Comparison of ENCODE assay signal across 7 mouse cellular contexts in genomic region chr14:57571155-57572133, GRCm38 (mm10). TPM values are rescaled to one million over a fixed set of nuclear protein-coding genes. Genes with fewer than 3 reads are reported as not detected.
DNase-seq lines count a peak whose midpoint lies in the region; ATAC-seq lines count a peak whose summit lies in the region.

TSS of gene Eef1akmt1 (minus strand) at chr14:57571612.

- peak; percentile 98 for ATAC-seq in embryonic facial prominence, embryonic 12.5 days (ENCODE audit: insufficient number of reproducible peaks, insufficient read depth, low FRiP score, low TSS enrichment)
- ATAC-seq in limb, embryonic 11.5 days (ENCODE audit: insufficient number of reproducible peaks, low FRiP score, low TSS enrichment, low read depth): peak; percentile 94
- peak; percentile 99 for ATAC-seq in midbrain, embryonic 14.5 days (ENCODE audit: low FRiP score, low TSS enrichment)

- peak within 1 kb of the TSS; percentile 50 for H3K4me2 ChIP-seq in embryonic facial prominence, embryonic 12.5 days (replicated peaks)
- H3K4me2 ChIP-seq in limb, embryonic 11.5 days (ENCODE audit: low read depth, severe bottlenecking): peak within 1 kb of the TSS; percentile 58
- H3K4me2 ChIP-seq in midbrain, embryonic 14.5 days (ENCODE audit: low read length): peak within 1 kb of the TSS; percentile 65

- DNase-seq in adrenal gland, postnatal 25 days: peak; percentile 98
- peak; percentile 100 for DNase-seq in heart, adult 11 months
- DNase-seq in kidney, adult 18-20 months: peak; percentile 95
- peak; percentile 98 for DNase-seq in limb, embryonic 11.5 days (ENCODE audit: low spot score)
- peak; percentile 98 for DNase-seq in midbrain, embryonic 14.5 days
- peak; percentile 92 to 96 for DNase-seq in spleen, adult 18-20 months

- H3K27ac ChIP-seq in embryonic facial prominence, embryonic 12.5 days: peak within 1 kb of the TSS; percentile 30
- H3K27ac ChIP-seq in limb, embryonic 11.5 days (replicated peaks; ENCODE audit: low read depth, low read length): no peak within 1 kb of the TSS
- peak within 1 kb of the TSS; percentile 47; the same call in 1 of the 2 replicates for H3K27ac ChIP-seq in midbrain, embryonic 14.5 days (replicated peaks; ENCODE audit: low read depth, low read length)

- 9% methylated on average over 35 of the region's 35 CpGs for WGBS in embryonic facial prominence, embryonic 12.5 days
- 10% methylated on average over 35 of the region's 35 CpGs for WGBS in limb, embryonic 11.5 days
- WGBS in midbrain, embryonic 14.5 days: 10% methylated on average over 35 of the region's 35 CpGs

- 0 out of 2 replicates have a peak, but pooled peaks cover 4% of the 10 kb centered on the region for H3K9me3 ChIP-seq in embryonic facial prominence, embryonic 12.5 days
- no peaks in the 10 kb centered on the region for H3K9me3 ChIP-seq in limb, embryonic 11.5 days (ENCODE audit: control insufficient read depth, low read length)
- no peaks in the 10 kb centered on the region for H3K9me3 ChIP-seq in midbrain, embryonic 14.5 days (ENCODE audit: control insufficient read depth, low read length)

- H3K4me3 ChIP-seq in embryonic facial prominence, embryonic 12.5 days: peak within 1 kb of the TSS; percentile 55
- peak within 1 kb of the TSS; percentile 62 for H3K4me3 ChIP-seq in limb, embryonic 11.5 days (ENCODE audit: low read depth, low read length)
- peak within 1 kb of the TSS; percentile 66 for H3K4me3 ChIP-seq in midbrain, embryonic 14.5 days (replicated peaks; ENCODE audit: low read depth, low read length)

- H3K9ac ChIP-seq in embryonic facial prominence, embryonic 12.5 days: peak within 1 kb of the TSS; percentile 53
- H3K9ac ChIP-seq in limb, embryonic 11.5 days (ENCODE audit: low read length): peak within 1 kb of the TSS; percentile 74
- H3K9ac ChIP-seq in midbrain, embryonic 14.5 days (replicated peaks; ENCODE audit: low read length): peak within 1 kb of the TSS; percentile 78

- H3K27me3 ChIP-seq in embryonic facial prominence, embryonic 12.5 days: no peaks in the 10 kb centered on the region
- no peaks in the 10 kb centered on the region for H3K27me3 ChIP-seq in limb, embryonic 11.5 days (ENCODE audit: control insufficient read depth, insufficient read depth, low read length)
- H3K27me3 ChIP-seq in midbrain, embryonic 14.5 days (ENCODE audit: control insufficient read depth, insufficient read depth, low read length): no peaks in the 10 kb centered on the region

- H3K36me3 ChIP-seq in embryonic facial prominence, embryonic 12.5 days: peaks cover 8% of the 10 kb centered on the region; the same call in 1 of the 2 replicates
- peaks cover 2% of the 10 kb centered on the region; the same call in 1 of the 2 replicates for H3K36me3 ChIP-seq in limb, embryonic 11.5 days (ENCODE audit: control insufficient read depth, insufficient read depth, low read length)
- no peaks in the 10 kb centered on the region for H3K36me3 ChIP-seq in midbrain, embryonic 14.5 days (ENCODE audit: control insufficient read depth, insufficient read depth, low read length)

- H3K4me1 ChIP-seq in embryonic facial prominence, embryonic 12.5 days: no peaks in the 10 kb centered on the region
- no peaks in the 10 kb centered on the region for H3K4me1 ChIP-seq in limb, embryonic 11.5 days (ENCODE audit: control insufficient read depth, insufficient read depth, low read length)
- H3K4me1 ChIP-seq in midbrain, embryonic 14.5 days (ENCODE audit: control insufficient read depth, insufficient read depth, low read length): peaks cover 6% of the 10 kb centered on the region

RNA-seq across cellular contexts. Expression of gene Eef1akmt1, which starts in this region (rescaled TPM):
- 26.8 and 28.6 TPM in 2 replicates for total RNA-seq in adrenal gland, postnatal 25 days (2021)
- polyA plus RNA-seq in embryonic facial prominence, embryonic 12.5 days (2016; fragmentation: Nextera tagmentation; extraction: Ambion mirVana): 95.3 TPM in 2 replicates
- polyA plus RNA-seq in limb, embryonic 11.5 days (2014; fragmentation: Nextera tagmentation; extraction: Ambion mirVana): 106 and 108 TPM in 2 replicates
- polyA plus RNA-seq in midbrain, embryonic 14.5 days (2014; fragmentation: Nextera tagmentation; extraction: Ambion mirVana): 101 and 104 TPM in 2 replicates
